Mouse (Mus musculus) myocyte (in vitro differentiated cells): ENCODE measurements around the gene Haus5.

Experiments
- CEBPB ChIP-seq: IDR thresholded peaks from 2 replicates; pipeline ENCODE4 v1.6.1; 2011; ENCODE audit warnings: mild to moderate bottlenecking, moderate library complexity; ENCODE audit not compliant: poor library complexity, insufficient read depth, severe bottlenecking
- E2F4 ChIP-seq: IDR thresholded peaks from one replicate; pipeline ENCODE4 v1.6.1; 2011; ENCODE audit warnings: mild to moderate bottlenecking, control low read depth, moderate library complexity; ENCODE audit not compliant: insufficient read depth
- MAX ChIP-seq: IDR thresholded peaks from one replicate; pipeline ENCODE4 v1.6.1; 2011; ENCODE audit warnings: low read depth, mild to moderate bottlenecking, control low read depth
- MYOD1 ChIP-seq, 3 experiments: IDR thresholded peaks; one replicate each; pipeline ENCODE4 v1.6.1; 2011; ENCODE audit warnings: control low read depth in 2 of 3, low read depth in 2 of 3, mild to moderate bottlenecking in 2 of 3, moderate library complexity in 1 of 3; ENCODE audit not compliant: insufficient read length in 2 of 3, control insufficient read depth in 1 of 3
- POLR2A ChIP-seq: IDR thresholded peaks from one replicate; pipeline ENCODE4 v1.6.1; 2011; ENCODE audit warnings: low read depth, mild to moderate bottlenecking, control low read depth, moderate library complexity; ENCODE audit not compliant: insufficient read length
- POLR2AphosphoS2 ChIP-seq: IDR thresholded peaks from one replicate; pipeline ENCODE4 v1.6.1; 2011; ENCODE audit warnings: low read depth, control low read depth; ENCODE audit not compliant: insufficient read length
- REST ChIP-seq: IDR thresholded peaks from one replicate; pipeline ENCODE4 v1.6.1; 2011; ENCODE audit warnings: mild to moderate bottlenecking, control low read depth, moderate library complexity; ENCODE audit not compliant: insufficient read depth, insufficient read length
- TCF12 ChIP-seq: IDR thresholded peaks from one replicate; pipeline ENCODE4 v1.6.1; 2011; ENCODE audit warnings: mild to moderate bottlenecking, control low read depth; ENCODE audit not compliant: poor library complexity, insufficient read depth, severe bottlenecking
- USF1 ChIP-seq: IDR thresholded peaks from one replicate; pipeline ENCODE4 v1.6.1; 2011; ENCODE audit warnings: low read depth, mild to moderate bottlenecking, control low read depth, moderate library complexity

DNA sequence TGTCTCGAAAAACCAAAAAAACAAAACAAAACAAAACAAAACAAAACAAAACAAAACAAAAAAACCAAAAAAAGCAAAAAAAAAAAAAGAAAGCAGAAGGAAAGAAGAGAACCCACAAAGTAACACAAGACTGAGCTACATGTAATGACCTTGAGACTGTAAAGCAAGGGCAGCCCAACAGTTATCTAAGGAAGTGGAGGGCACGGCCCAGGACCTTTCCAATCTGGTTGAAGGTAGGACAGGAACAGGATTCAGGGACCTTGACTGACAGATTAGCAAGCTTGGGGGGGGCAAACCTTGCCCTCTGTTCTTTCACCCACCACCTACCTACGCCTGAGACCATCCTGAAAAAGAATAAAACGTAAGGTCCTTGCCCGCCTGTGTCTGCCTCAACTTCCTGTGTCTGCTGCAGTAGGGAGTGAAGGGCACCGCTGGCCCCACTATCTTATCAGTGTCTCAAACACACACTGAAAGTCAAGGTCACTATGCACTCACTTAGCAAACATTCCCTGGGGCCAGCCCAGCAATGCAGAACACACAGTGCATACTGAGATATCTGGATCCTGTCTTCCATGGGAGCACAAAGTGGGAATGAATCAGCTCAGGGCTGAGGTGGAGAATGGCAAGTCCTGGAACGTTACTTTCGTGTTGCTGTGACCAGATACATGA lies 41.6 kb upstream of the Haus5 start:
- no peak for TF ChIP-seq POLR2A
- no peak for TF ChIP-seq REST
- TF ChIP-seq MAX: no peak
- no peak for TF ChIP-seq TCF12
- TF ChIP-seq MYOD1 (IDR thresholded peaks at IDR 0.05; ENCODE audit: control insufficient read depth in 1 of 3, insufficient read length in 2 of 3, low read depth in 2 of 3): no peak
- no peak for TF ChIP-seq CEBPB
- no peak for TF ChIP-seq E2F4
- TF ChIP-seq POLR2AphosphoS2: no peak
- TF ChIP-seq USF1: no peak
